Mouse (Mus musculus) layer of hippocampus, postnatal 14 days (tissue): Measurements from ENCODE around the gene Selenoi. TPM values are rescaled to one million over a fixed set of nuclear protein-coding genes. Genes with fewer than 3 reads are reported as not detected.

Experiments
- DNase-seq, 2 experiments: peaks; one replicate each; pipeline ENCODE4 v3.0.0; 2021 to 2022; ENCODE audit warnings: low spot score in 2 of 2, mixed read lengths in 1 of 2
- total RNA-seq, 2 experiments: library from RNA; stranded (reverse); gene quantifications; 2 replicates each; pipeline ENCODE4 v1.2.3; 2021

Gene Selenoi
- total RNA-seq, 2 experiments from 2014 or later = 42.8 to 57.1 TPM

DNA sequence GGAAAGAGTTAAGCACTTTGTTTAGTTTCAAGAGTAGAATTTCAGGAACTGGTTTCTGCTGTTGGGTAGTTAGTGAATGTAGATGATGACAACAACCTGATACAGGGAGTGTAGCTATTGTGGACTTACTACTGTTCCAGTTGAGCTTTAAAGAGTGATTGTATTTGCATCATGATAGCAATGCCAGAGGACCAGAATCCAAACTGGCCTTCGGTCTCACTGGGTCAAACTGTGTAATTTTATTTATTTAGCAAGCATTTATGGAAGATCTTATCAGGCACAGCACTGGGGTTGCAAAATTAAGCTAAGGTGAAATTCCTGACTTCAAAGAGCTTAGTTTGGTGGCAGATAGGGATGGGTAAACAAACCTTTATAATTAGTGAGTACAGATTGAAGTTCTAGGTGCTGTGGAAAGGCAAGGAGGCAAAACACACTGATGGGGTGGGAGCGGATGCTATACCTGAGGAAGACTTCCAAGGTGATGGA is 3.3 kb downstream of the Selenoi start:
- DNase-seq = no peak

DNA sequence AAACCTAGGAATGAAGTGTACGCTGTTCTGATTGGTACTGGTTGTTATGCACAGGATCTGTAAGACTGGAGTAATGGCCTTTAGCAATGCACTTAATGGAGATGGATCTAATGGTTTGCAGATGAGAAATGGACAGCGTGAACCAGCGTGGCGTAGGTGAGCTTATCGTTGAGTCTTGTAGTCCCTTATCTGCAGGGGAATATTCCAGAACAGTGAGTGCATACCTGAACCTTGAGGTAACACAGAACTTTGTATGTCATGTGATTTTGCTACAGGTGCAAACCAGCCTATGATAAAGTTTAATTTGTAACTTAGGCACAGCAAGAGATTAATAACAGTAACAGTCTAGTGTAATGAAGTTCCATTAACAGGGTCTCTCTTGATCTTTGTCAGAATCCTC is 6.2 kb downstream of the Selenoi start:
- no peak for DNase-seq

DNA sequence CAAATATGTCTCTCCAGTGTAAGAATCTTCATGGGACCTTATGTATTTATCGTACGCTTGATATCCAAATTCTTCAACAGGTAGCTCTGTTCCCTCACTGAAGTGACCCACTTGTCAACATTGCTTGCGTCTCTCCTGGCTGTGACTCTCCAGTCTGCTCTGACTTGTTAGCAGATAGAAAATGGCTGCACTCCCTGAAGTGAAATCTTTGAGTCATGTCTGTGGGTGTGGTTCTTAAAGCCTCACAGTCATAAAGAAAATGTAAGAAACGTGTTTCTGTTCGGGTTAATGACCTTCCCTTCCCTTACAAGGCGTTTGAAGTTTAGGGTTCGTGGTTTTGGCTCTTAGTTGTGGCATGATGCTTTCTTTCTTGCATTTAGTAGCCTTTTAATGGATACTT is 8.2 kb downstream of the Selenoi start:
- DNase-seq = no peak

DNA sequence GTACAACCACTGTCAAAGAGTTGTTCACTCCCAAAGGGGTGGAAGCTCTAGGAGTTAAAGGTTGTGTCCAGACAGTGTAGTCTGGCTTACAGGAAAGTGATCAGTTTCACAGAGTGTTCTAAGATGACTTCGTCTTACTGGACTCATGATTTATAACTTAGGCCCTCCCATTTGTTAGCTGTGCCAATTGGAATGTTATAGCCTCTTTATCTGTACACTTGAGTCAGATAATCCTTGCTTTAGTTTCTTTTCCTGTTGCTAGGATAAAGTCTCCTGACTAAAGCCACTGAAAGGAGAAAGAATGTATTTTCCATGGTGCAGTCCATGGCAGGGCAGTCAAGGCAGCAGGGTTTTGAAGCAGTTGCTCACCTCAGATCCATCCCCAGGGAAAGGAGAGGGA is 10.0 kb downstream of the Selenoi start:
- DNase-seq = no peak

DNA sequence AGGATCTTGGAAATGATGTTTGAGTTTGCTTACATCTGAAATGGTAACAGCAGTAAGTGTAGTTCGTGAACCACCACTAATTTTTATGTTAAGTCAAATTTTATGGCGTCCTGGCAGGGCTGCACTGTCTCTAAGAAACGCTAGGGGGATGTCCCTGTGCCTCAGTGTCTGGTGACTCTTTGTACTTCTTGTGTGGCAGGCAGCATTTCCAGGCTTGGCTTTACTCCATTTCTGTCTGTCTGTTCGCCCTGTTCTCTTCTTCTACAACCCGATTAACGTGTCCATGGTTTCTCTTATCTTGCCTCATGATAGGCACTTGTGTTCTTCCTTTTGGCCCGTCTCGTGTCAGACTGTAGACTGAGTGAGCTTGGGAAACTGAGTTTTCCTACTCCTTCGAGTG is 11.4 kb downstream of the Selenoi start:
- DNase-seq = peak in 1 of 2 experiments; percentile 11

DNA sequence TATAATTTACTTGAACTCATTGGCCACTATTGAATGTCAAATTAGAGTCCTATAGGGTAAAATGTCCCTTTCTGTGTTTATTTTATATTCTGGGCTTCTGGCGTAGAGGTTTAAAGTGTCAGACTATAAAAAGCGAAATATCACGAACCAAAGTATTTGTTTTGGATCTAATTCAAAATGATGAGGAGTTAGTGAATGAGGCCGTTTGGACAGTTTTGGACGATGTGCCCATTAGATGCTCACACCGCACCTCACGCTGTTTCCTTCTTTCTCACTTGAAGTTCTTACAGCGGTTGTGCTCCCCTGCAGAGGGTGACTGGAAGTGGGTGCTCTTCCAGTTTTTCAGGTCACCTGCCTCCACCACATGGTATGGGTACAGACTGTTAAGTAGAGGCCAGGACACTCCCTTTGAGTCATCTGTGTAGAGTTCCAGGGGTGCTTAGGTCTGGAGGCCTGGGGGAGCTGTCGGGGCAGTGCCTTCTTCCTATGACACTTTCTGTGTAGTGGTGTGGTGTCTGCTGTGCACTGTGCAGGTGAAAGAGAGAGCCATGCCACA is 13.6 kb downstream of the Selenoi start:
- DNase-seq = no peak

DNA sequence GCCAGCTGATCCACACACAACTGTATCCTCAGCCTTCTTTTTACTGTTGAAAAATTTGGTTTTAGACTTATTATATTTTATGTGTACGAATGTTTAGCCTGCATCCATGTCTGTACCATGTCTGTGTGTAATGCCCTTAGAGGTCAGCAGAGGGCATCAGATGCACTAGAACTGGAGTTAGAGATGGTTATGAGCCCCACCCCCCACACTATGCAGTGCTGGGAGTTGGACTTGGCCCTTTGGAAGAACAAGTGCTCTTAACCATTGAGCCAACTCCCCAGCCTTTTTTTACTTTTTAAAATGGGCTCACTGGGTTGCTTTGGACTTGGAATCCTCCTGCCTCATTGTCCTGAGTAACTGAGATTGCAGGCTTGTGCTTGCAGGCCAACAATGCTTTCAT is 15.3 kb downstream of the Selenoi start:
- no peak for DNase-seq

DNA sequence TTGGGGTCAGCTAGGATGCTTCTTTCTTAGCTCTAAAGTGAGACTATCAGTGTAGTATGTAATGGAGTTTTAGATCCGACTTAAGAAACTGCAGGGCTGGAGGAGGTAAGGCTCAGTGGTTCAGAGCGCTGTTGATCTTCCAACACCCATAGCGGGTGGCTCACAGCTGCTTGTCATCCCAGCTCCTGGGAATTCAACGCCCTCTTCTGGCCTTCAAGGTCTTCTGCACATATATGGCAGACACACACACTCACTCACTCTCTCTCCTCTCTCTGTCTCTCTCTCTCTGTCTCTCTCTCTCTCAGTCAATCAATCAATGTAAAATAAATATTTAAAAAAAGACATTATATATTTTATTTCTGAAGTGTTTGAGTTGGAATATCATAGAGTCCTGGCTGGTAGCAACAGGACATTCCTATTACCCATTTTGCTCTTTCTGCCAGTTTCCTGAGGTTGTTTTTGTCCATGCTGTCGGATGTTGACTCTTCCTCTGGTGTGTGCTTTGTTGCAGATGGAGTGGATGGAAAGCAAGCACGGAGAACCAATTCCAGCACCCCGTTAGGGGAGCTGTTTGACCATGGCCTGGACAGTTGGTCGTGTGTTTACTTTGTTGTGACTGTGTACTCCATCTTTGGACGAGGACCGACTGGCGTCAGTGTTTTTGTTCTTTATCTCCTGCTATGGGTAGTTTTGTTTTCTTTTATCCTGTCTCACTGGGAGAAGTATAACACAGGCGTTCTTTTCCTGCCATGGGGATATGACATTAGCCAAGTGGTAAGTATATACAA is 23.4 kb downstream of the Selenoi start:
- no peak for DNase-seq

DNA sequence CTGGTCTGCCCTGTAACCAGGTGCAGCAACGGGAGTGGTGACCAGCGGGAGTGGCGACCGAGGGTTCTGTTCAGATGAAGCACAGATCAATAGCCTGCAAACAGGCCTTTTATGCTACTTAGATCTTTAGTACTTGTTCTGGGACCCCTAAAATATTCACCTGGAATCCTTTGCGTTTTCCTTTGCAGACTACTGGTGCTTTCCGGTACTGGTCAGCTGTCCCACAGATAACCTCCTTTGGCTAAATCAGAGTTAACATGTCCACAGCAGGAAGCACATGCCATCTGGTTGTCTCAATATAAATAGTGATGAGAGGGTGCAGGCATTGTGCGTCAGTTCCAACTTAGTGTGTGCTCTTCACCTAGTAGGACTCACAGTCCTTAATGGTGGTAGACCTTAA is 26.4 kb downstream of the Selenoi start:
- DNase-seq = no peak

DNA sequence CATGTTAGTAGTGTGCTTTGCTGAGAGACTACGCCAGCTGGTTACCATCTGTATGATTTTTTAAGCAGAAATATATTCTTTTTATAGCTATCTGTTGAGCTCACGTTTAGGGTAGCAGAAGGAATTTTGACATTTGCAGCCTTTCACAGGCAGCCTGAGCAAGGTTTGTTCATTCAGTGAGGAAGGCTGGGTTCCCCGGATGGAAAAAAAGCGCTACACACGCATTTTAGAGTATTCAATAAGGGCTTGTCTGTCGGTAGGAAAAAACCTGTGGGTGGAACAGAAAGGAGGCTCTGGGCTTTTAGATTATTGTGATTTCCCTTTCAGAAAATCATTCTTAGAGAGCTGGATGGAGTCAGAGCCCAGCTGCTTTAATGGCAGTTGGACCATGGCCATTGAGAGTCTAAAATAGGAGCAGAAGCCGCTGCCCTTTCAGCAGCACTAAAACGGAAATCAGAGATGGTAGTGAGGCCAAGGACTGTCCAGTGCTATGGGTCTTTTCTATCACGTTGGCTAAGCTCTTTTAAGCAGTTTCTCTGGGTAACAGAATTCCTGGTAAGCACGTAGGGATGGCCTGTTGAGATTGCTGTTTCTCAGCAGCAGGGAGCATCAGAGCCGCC is 38.3 kb downstream of the Selenoi start:
- DNase-seq = peak; percentile 53 to 85

DNA sequence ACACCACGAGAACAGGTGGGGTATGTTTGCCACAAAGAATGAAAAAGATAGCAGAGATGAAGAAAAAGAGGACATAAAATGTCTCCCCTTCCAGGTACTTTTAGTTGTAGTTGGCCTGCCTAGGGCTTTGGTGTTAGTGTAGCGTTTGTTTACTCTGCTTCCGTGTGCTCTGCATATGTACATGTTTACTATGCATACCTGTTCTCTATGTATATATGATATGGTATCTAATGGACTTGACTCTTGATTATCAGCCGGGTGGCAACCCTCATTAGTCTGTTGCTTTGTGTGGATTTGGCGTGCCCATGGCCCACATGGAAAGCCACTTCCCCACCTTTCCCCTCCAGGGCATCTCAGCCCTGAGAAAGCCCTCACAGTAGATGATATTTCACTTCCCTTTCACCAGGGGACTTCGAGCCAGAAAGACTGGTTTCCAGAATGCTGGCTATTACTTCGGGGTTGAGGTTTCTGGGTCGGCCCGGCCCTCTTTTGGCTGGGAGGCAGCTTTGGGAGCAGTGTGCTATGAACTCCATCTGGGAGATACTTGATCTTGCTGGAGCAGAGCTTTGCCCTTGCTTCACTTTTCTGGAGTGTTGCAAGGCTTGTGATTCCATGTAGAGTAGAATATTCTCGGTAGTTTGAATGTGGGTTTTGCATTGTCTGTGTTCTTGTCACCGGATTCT is 39.4 kb downstream of the Selenoi start:
- DNase-seq = no peak

DNA sequence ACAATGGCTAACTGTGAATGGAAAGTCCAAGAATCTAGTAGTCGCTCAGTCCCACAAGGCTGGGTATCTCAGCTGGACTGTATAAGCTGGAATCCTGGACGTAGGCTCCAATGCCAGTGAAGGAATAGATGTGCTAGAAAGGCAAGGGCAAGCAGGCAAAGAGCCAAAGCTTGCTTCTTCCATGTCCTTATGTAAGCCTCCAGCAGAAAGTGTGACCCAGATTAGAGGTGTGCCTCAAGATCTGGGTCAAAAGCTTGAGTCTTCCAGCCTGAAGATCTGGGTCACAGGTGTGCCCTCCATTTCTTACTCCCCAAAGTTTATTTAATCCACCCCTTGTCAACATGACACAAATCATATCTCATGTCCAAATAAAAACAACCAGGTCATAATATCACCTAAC is 44.0 kb downstream of the Selenoi start:
- DNase-seq = no peak

DNA sequence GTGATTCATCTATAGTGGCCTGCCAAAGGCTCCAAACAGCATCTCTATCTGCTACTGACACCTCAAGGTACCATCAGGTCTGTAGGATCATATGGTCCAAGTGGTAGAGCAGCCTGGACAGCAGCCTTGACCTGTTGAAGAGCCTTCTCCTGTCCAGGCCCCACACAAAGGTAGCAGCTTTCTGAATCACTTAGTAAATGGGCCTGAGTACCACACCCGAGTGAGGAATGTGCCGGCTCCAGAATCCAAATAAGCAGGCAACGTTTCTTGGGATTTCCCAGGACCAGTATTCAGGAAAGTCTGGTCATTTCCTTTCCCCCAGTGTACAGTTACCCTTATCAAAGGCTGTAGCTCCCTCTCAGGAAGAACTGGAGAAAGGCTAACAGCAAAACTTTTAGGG is 46.6 kb downstream of the Selenoi start:
- DNase-seq = no peak

DNA sequence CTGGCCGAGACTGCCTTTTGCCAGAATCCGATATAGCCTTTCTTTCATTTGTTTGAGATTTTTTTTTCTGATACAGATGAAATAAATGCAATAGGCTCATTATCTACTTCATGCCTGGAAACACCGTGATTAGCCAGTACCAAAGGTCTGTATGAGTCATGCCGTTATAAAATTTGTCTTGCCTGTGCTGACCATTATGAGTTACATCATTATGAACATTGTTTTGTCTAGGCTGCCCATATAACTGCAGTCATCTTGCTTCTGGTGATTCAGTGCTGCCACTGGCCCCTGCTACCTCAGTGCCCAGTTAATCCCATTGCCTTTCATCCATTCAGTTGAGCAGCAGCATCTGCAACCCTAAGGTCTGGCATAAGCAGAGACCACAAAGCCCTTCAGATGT is 47.1 kb downstream of the Selenoi start:
- DNase-seq = no peak

DNA sequence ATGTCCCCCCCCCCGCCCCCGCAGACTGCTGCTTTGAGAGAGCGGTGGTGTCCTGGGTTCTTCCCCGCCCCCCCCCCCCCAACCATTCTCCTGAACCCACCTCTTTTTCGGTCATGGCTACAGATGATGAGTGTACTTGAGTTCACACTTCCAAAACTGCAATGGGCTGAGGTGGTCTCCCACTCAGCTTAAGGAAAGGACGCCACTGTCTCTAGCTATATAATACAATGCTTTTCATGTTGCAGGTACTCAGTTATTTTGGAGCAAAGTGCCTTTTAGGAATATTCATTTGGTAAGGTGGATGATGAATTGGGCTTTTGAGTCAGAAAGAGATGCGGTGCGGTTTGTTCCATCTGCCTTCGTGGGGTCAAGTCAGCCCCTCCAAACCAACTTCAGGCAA is 48.5 kb downstream of the Selenoi start:
- no peak for DNase-seq

DNA sequence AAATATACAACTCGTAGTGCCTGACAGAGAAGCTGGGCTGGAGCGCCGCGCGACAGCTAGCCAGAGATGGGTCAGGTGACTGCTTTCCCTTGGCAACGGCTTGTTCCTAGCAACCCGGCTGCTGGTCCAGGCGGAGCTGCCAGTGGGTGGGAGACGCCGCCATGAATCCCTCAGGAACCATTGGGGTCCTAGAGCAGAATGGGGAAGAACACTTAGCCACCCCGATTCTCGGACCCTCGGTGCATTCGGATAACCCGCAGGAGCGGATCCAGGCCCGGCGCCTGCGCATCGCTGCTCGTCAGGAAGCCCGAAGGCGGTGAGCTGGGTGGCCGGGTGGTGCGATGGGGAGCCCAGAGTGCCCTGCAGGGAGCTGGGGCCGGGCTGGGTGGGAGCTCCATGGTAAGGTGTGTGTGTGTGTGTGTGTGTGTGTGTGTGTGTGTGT is 48.9 kb downstream of the Selenoi start, which contains the start of gene Drc1:
Drc1 (plus strand) TSS at position 98 of the 442 bp plus-strand sequence.
- DNase-seq = peak; percentile 70 to 76

DNA sequence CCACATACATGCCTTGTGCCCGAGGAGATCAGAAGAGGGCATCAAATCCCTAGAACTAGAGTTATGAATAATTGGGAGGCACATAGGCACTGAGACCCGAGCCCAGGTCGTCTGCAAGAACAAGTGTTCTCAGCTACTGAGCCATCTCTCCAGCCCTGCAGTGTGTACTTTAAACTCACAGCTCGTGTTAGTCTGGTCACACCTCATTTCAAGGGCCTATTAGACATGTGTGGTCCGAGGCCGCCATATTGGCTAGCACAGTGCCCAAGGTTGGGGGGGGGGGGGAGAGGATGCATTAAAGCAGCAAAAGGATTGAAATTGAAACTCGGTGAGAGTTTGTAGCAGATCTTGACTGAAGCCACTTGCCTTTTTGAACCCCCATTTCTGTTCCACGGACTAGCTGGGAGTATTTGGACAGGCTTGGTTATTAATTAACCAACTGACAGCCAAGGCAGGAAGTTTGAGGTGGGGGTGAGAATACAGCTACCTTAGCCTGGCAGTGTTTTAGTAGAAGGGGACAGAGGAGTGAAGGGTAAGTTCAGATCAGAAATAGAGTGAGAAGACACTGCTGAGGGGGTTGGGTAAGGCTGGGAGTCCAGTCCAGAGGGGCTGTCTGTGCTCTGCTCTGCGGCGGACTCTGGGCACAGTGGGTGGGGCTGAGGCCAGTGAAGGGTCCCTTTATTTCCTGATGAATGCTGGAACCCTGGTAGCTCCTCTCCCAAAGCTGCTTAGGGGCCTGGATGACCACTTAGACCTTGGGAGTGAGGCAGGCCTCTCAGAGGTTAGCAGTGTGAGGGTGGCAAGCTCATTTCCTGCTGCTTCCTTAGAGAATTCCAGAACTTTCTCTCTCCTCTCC is 53.8 kb downstream of the Selenoi start:
- no peak for DNase-seq

DNA sequence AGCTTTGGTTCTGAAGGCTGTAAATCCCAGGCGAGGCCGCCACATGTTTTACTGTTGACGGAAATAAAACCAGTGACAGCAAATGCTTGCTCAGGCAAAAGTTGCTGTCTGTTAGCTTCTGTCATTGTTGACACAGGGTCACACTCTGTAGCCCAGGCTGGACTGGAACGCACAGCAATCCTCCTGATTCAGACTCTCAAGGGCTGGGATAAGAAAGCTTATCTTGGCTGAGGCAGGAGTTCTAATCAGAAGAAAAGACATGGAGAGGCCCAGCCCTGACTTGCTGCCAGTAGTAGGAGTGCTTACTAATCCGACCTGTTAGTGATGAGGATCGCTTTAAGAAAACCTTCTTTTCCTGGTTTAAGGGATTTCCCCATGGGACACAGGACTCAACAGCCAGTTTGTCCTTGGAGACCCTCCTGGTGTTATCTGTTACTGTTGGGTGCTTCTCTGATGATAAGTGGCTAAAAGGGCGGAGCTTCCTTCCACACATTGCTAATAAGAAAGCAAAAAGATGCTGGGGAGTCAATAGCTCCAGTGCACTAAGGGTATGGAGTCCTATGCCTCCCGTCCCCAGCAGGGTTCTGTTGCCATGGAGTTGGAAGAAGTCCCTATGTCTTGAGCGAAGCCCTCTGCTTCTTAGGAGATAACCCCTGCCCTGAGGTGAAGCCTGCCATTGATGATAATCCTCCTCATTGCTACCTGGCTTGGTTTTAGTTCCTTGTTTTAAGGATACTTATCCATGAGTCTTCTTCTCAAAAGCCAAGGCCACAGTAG is 54.9 kb downstream of the Selenoi start:
- no peak for DNase-seq
